Mouse (Mus musculus) heart, adult 2 months (tissue): Measurements from ENCODE around the gene Pcsk5. TPM values are rescaled to one million over a fixed set of nuclear protein-coding genes. Genes with fewer than 3 reads are reported as not detected.

ENCODE experiments used
- DNase-seq, 2 experiments: peaks; one replicate each; pipeline ENCODE4 v3.0.0; 2021
- H3K27ac ChIP-seq: fragments of 200-600 bp; 2 replicates; pipeline ENCODE4 v1.8.1; 2022
- H3K27me3 ChIP-seq: fragments of 200-500 bp; 2 replicates; pipeline ENCODE4 v1.6.1; 2012; ENCODE audit warnings: mild to moderate bottlenecking, low read length, inconsistent platforms, mixed read lengths; ENCODE audit not compliant: control insufficient read depth, insufficient read depth
- H3K36me3 ChIP-seq: fragments of 200-500 bp; 2 replicates; pipeline ENCODE4 v1.6.1; 2012; ENCODE audit warnings: low read length, inconsistent platforms; ENCODE audit not compliant: control insufficient read depth, insufficient read depth
- H3K4me1 ChIP-seq: fragments of 200-500 bp; 2 replicates; pipeline ENCODE4 v1.6.1; 2011; ENCODE audit warnings: low read length; ENCODE audit not compliant: control insufficient read depth, insufficient read depth
- H3K4me3 ChIP-seq: fragments of 200-600 bp; 2 replicates; pipeline ENCODE4 v1.8.1; 2022
- H3K79me2 ChIP-seq: fragments of 200-500 bp; replicated peaks from 2 replicates; pipeline ENCODE4 v1.6.1; 2012; ENCODE audit warnings: mild to moderate bottlenecking, inconsistent platforms, low read length, moderate library complexity, mixed read lengths; ENCODE audit not compliant: control insufficient read depth, insufficient read depth
- H3K9ac ChIP-seq: fragments of 200-500 bp; 2 replicates; pipeline ENCODE4 v1.6.1; 2012; ENCODE audit warnings: low read depth, mild to moderate bottlenecking, control low read depth, inconsistent platforms, low read length, mixed read lengths
- CTCF ChIP-seq: fragments of 200-600 bp; IDR thresholded peaks from 2 replicates; pipeline ENCODE4 v1.8.1; 2022; ENCODE audit warnings: antibody characterized with exemption, mild to moderate bottlenecking, moderate library complexity
- EP300 ChIP-seq: fragments of 200-500 bp; IDR thresholded peaks from 2 replicates; pipeline ENCODE4 v1.6.1; 2011; ENCODE audit warnings: low read depth, low read length, control low read depth; ENCODE audit not compliant: insufficient read depth
- POLR2A ChIP-seq: fragments of 200-500 bp; IDR thresholded peaks from 2 replicates; pipeline ENCODE4 v1.6.1; 2011; ENCODE audit warnings: mild to moderate bottlenecking, low read depth, low read length, control low read depth; ENCODE audit not compliant: insufficient read depth
- whole genome bisulfite sequencing: fragments of 180-500 bp; shearing (Covaris S2); methylation state at CpG from one replicate; pipeline ENCODE4 v1.1.7; 2018; 5-methylcytosine and 5-hydroxymethylcytosine counted together
- intact Hi-C: fragments of 180-260 bp; cut with DNase I; formaldehyde crosslinking; loops from one replicate; pipeline ENCODE4 v1.15.1; 2025
- polyA plus RNA-seq: library from polyadenylated mRNA; depleted of rRNA; stranded (reverse); fragments of >200 nt; gene quantifications from 2 replicates; pipeline ENCODE4 v1.2.3, GENCODE M21; 2012
- total RNA-seq, 2 experiments: library from RNA; stranded (reverse); gene quantifications; 2 replicates each; pipeline ENCODE4 v1.2.3; 2021

Pcsk5 gene
- total and polyA plus RNA-seq, 3 experiments: 1.5 to 2.8 (median 1.9) TPM

DNA sequence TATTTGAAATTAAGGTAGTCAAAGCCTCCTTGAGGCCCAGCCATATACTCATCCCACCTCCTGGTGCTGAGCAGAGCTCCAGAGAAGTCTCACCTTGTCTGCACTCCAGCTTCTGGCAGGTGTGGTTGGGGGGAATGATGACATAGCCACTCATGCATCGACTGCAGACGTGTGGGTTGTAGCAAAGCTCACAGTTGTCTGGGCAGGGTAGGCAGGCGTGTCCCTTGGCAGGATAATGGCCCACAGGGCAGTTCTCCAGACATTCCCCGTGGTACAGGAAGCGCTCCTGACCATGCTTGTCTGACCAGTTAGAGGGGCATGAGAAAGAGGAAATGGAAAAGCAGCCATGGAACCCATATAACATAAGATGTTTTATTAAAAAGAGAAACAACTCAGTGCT, 326.1 kb downstream of the Pcsk5 start:
- no peak overlapping the region for H3K4me3 ChIP-seq
- TF ChIP-seq POLR2A (no peak), CTCF (no peak), EP300 (no peak)
- no peaks in the 10 kb centered on the region for H3K36me3 ChIP-seq
- H3K27me3 ChIP-seq: no peaks in the 10 kb centered on the region
- H3K4me1 ChIP-seq: no peaks in the 10 kb centered on the region
- WGBS: 59% methylated on average over 5 of the region's 5 CpGs
- H3K79me2 ChIP-seq: no peaks in the 10 kb centered on the region
- DNase-seq: no peak
- no peak overlapping the region for H3K27ac ChIP-seq
- no peak overlapping the region for H3K9ac ChIP-seq
- intact Hi-C loops: no loop called here

- Histone ChIP-seq H3K4me3 (no peak overlapping the region), H3K36me3 (no peaks in the 10 kb centered on the region), H3K4me1 (no peaks in the 10 kb centered on the region), H3K27ac (no peak overlapping the region), H3K27me3 (no peaks in the 10 kb centered on the region; the same call in 1 of the 2 replicates), H3K9ac (no peak overlapping the region), H3K79me2 (no peaks in the 10 kb centered on the region)
- WGBS: 79% methylated on average over 6 of the region's 6 CpGs
- no peak for DNase-seq
- intact Hi-C loops: no loop called here
- no peak for TF ChIP-seq CTCF
- no peak for TF ChIP-seq POLR2A
- TF ChIP-seq EP300: no peak
These were observed 333.2 kb downstream of the Pcsk5 start for GRCm38 (mm10) chr19:17504212-17504611.

DNA sequence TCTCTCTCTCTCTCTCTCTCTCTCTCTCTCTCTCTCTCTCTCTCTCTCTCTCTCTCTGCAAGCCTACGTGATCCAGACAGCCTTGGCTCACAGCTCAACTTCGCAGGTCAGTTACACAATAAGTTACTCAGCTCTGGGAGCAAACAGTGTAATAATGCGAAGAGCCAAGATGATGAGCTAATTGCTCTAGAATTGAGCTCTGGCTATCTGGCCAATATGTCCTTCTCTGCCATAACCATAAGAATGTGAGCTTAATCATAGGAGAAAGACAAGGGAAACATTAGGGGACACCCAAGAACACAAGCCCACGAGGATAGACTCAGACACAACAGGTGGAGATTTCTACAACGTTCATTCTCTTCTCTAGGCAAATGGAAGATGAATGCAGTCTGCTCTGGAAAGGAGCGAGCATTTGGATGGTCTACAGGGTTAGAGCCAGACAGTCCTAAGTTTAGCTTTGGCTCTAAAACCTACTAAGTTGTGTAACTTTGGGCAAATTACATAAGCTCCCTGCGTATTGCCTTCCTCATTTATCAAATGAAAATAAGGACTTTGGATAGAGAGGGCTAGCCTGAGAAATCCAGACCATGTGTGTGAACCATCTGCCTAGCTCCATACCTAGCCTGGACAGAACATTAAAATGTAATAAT, 338.7 kb downstream of the Pcsk5 start:
- Histone ChIP-seq H3K36me3 (no peaks in the 10 kb centered on the region), H3K4me1 (no peaks in the 10 kb centered on the region; the same call in 1 of the 2 replicates), H3K27me3 (no peaks in the 10 kb centered on the region), H3K4me3 (no peak overlapping the region), H3K79me2 (no peaks in the 10 kb centered on the region), H3K9ac (no peak overlapping the region), H3K27ac (peak overlapping the region; percentile 41)
- intact Hi-C loops: no loop called here
- TF ChIP-seq POLR2A (no peak), EP300 (no peak), CTCF (no peak)
- DNase-seq: peak; percentile 22 to 63
- WGBS: 61% methylated on average over 7 of the region's 7 CpGs

DNA sequence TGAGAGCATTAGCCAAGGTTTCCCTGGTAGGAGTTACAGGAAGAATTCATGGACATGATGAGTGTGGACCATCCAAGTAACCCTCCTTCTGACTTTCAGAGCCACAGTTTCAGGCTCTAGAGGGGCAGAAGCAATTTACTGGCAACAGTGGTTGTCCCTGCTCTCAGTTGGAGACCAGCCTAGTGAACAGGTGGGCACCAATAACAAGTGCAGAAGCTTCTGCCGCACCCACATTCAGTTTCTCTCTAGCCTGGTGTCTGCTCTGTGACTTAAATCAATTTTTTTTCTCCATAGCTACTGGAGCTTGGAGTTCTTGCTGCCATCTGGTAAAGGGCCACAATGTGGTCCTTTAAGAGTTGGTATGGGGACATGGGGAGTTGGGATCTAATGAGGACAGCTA, 341.3 kb downstream of the Pcsk5 start:
- Histone ChIP-seq H3K36me3 (no peaks in the 10 kb centered on the region), H3K79me2 (no peaks in the 10 kb centered on the region), H3K9ac (no peak overlapping the region), H3K4me3 (no peak overlapping the region), H3K4me1 (no peaks in the 10 kb centered on the region; the same call in 1 of the 2 replicates), H3K27me3 (no peaks in the 10 kb centered on the region), H3K27ac (no peak overlapping the region)
- DNase-seq: no peak
- WGBS: 100% methylated on average over 1 of the region's 1 CpGs
- intact Hi-C loops: no loop called here
- TF ChIP-seq CTCF: no peak

GRCm38 (mm10) chr19:17491822-17492544, 345.4 kb downstream of the Pcsk5 start:
- Histone ChIP-seq H3K27ac (no peak overlapping the region), H3K4me3 (no peak overlapping the region), H3K27me3 (no peaks in the 10 kb centered on the region), H3K79me2 (no peaks in the 10 kb centered on the region), H3K36me3 (no peaks in the 10 kb centered on the region), H3K9ac (no peak overlapping the region), H3K4me1 (no peaks in the 10 kb centered on the region)
- 85% methylated on average over 9 of the region's 9 CpGs for WGBS
- no peak for DNase-seq
- intact Hi-C loops: no loop called here
- TF ChIP-seq EP300: no peak
- TF ChIP-seq POLR2A: no peak
- no peak for TF ChIP-seq CTCF

GRCm38 (mm10) chr19:17491322-17491721, 346.1 kb downstream of the Pcsk5 start:
- no peaks in the 10 kb centered on the region for H3K4me1 ChIP-seq
- intact Hi-C loops: no loop called here
- no peak overlapping the region for H3K9ac ChIP-seq
- no peaks in the 10 kb centered on the region for H3K27me3 ChIP-seq
- no peaks in the 10 kb centered on the region for H3K36me3 ChIP-seq
- no peak for DNase-seq
- no peak for TF ChIP-seq POLR2A
- no peak for TF ChIP-seq CTCF
- TF ChIP-seq EP300: no peak
- no peaks in the 10 kb centered on the region for H3K79me2 ChIP-seq
- H3K27ac ChIP-seq: no peak overlapping the region
- WGBS: 91% methylated on average over 3 of the region's 3 CpGs
- H3K4me3 ChIP-seq: no peak overlapping the region
